In genomic region chr16:87351386-87352105, GRCm38 (mm10) we compare ENCODE assay signal across 22 mouse cellular contexts. TPM values are rescaled to one million over a fixed set of nuclear protein-coding genes. Genes with fewer than 3 reads are reported as not detected.
DNase-seq lines count a peak whose midpoint lies in the region; ATAC-seq and TF ChIP-seq lines count a peak whose summit lies in the region.
"Had no signal": no experiment of that assay in that cellular context is flagged by ENCODE, and none has a peak within 500 bp of the region (broad histone marks: within the 10 kb centered on the region; RNA-seq: fewer than 3 reads in every experiment).

No protein-coding gene starts in this region.

- no peak overlapping the region for H3K4me3 ChIP-seq in heart, embryonic 10.5 days
- H3K4me3 ChIP-seq in kidney, adult 2 months (ENCODE audit: insufficient read depth, low read depth, low read length), result no peak overlapping the region
- no peak overlapping the region for H3K4me3 ChIP-seq in kidney, embryonic 16.5 days (ENCODE audit: low read length)

- no peak for ATAC-seq in kidney, embryonic 16.5 days (ENCODE audit: low FRiP score, low TSS enrichment)
- ATAC-seq: activated CD4-positive, CD25-positive, alpha-beta regulatory T cell, adult 4 months; CD4-positive, CD25-positive, alpha-beta regulatory T cell, adult 4 months; Patski had no signal

- 75% methylated on average over 5 of the region's 5 CpGs for whole genome bisulfite sequencing in heart, embryonic 10.5 days
- WGBS in kidney, adult 2 months, result 85% methylated on average over 5 of the region's 5 CpGs
- WGBS in kidney, embryonic 16.5 days, result 75% methylated on average over 5 of the region's 5 CpGs

- no peak for TF ChIP-seq POLR2A in kidney, adult 2 months (IDR thresholded peaks at IDR 0.05; ENCODE audit: low read depth, low read length)

- TF ChIP-seq CTCF in kidney, adult 2 months (conservative IDR thresholded peaks at IDR 0.05; ENCODE audit: insufficient read depth, insufficient read length, low read depth, low read length), result no peak

- no peaks in the 10 kb centered on the region for H3K9me3 ChIP-seq in heart, embryonic 10.5 days
- H3K9me3 ChIP-seq in kidney, embryonic 16.5 days (ENCODE audit: low read length), result 0 out of 2 replicates have a peak, but pooled peaks cover 4% of the 10 kb centered on the region
- H3K9me3 ChIP-seq: G1E had no signal

- H3K27me3 ChIP-seq in heart, embryonic 10.5 days (ENCODE audit: insufficient read depth, poor library complexity, severe bottlenecking), result no peaks in the 10 kb centered on the region
- H3K27me3 ChIP-seq in kidney, adult 2 months (replicated peaks; ENCODE audit: control insufficient read depth, insufficient read depth, low read length), result no peaks in the 10 kb centered on the region
- H3K27me3 ChIP-seq in kidney, embryonic 16.5 days (ENCODE audit: insufficient read depth, low read length), result no peaks in the 10 kb centered on the region
- H3K27me3 ChIP-seq: CH12.LX, Patski had no signal

- H3K36me3 ChIP-seq in heart, embryonic 10.5 days, result no peaks in the 10 kb centered on the region
- no peaks in the 10 kb centered on the region for H3K36me3 ChIP-seq in kidney, adult 2 months (ENCODE audit: control insufficient read depth, insufficient read depth, low read length)
- H3K36me3 ChIP-seq in kidney, embryonic 16.5 days (ENCODE audit: insufficient read depth, low read length), result peaks cover under 1% of the 10 kb centered on the region; the same call in 1 of the 2 replicates

- peaks cover 4% of the 10 kb centered on the region; the same call in 1 of the 2 replicates for H3K4me1 ChIP-seq in heart, embryonic 10.5 days
- no peaks in the 10 kb centered on the region for H3K4me1 ChIP-seq in kidney, adult 2 months (ENCODE audit: control insufficient read depth, insufficient read depth, low read length)
- peaks cover 7% of the 10 kb centered on the region for H3K4me1 ChIP-seq in kidney, embryonic 16.5 days (ENCODE audit: insufficient read depth, low read length)

- H3K9ac ChIP-seq in kidney, embryonic 16.5 days (replicated peaks; ENCODE audit: low read length), result no peak overlapping the region

- no peak overlapping the region for H3K27ac ChIP-seq in heart, embryonic 10.5 days
- peak overlapping the region; percentile 17; the same call in 1 of the 2 replicates for H3K27ac ChIP-seq in kidney, adult 2 months (ENCODE audit: insufficient read depth, low read depth, low read length)
- H3K27ac ChIP-seq in kidney, embryonic 16.5 days (ENCODE audit: low read length), result no peak overlapping the region

- no peak overlapping the region for H3K4me2 ChIP-seq in kidney, embryonic 16.5 days (replicated peaks; ENCODE audit: low read depth, low read length)

- peak; percentile 61 for DNase-seq in heart, adult 11 months
- DNase-seq in heart, postnatal 25 days (ENCODE audit: low spot score), result no peak
- DNase-seq in heart, embryonic 10.5 days (ENCODE audit: low spot score), result peak; percentile 66
- no peak for DNase-seq in heart, adult 18-20 months
- peak; percentile 65 for DNase-seq in kidney, adult 2 months
- no peak for DNase-seq in kidney, postnatal 10 days
- DNase-seq in kidney, adult 9 months, result peak; percentile 57
- DNase-seq: adrenal gland, adult 2 months; adrenal gland, adult 8-10 months; adrenal gland, postnatal 10 days; adrenal gland, postnatal 14 days; adrenal gland, postnatal 25 days; adrenal gland, postnatal 36 days; B cell, adult 2 months; cerebellum, adult 11 months; cerebellum, adult 11-12 months had no signal

- intact Hi-C loops in heart, postnatal 25 days (cut with DNase I), result no loop called here

RNA-seq across cellular contexts. Expression of gene N6amt1, which starts 2.4 kb away (rescaled TPM):
- total RNA-seq in heart, postnatal 25 days (2021), result 10 to 100 TPM; 16.0 to 17.2 TPM
- polyA plus RNA-seq in heart, embryonic 10.5 days (2016; fragmentation: Nextera tagmentation; extraction: Ambion mirVana), result 21.9 and 22.6 TPM in 2 replicates
- 10 to 100 TPM; 18.6 to 22.4 TPM for total RNA-seq in heart, adult 18-20 months (2021)
- polyA plus RNA-seq in kidney, adult 2 months (2012; rRNA removed), result 13.5 and 16.4 TPM in 2 replicates
- 26.5 and 28.1 TPM in 2 replicates for polyA plus RNA-seq in kidney, embryonic 16.5 days (2015; fragmentation: Nextera tagmentation; extraction: Ambion mirVana)

Comparison
In these comparisons a context has a peak if more than half of its experiments do, and no peak if none do; other contexts are left out.
1. DNase-seq: peak in heart, adult 11 months (single experiment), heart, embryonic 10.5 days (single experiment), kidney, adult 2 months (single experiment) and kidney, adult 9 months (single experiment); none in heart, postnatal 25 days (single experiment), heart, adult 18-20 months (0 of 2) and kidney, postnatal 10 days (single experiment).